Mouse (Mus musculus) hindlimb bud, embryonic 11.5 days (tissue): ENCODE measurements around the gene A2ml1.

Source experiments
- DNase-seq: peaks from one replicate; pipeline ENCODE4 v3.0.0-alpha.2; 2012; ENCODE audit warnings: low read depth, low spot score; ENCODE audit errors: extremely low spot score

Gene A2ml1

DNA sequence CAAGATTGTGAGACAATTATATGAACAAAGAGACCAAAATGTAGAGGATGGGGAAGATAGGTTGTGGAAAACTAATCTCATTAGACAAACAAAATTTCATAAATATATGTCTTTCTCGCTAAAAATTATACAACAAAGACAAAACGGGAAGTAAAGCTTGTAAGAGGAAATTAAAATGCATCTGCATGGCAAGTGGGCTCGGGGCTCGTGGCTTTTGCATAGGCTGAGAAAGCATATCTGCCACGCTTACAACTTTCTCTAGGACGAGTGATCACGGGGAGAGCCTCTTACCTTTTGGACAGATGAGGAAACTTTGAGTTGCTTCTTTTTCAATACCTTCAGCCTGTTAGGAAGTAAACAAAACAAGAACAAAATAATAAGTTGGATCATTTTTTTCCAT lies 27.4 kb downstream of the A2ml1 start:
- no peak for DNase-seq

GRCm38 (mm10) chr6:128549463-128550452 lies 31.6 kb downstream of the A2ml1 start:
- DNase-seq: no peak

- DNase-seq: no peak
Measured at GRCm38 (mm10) chr6:128548532-128548931, 32.9 kb downstream of the A2ml1 start.

- no peak for DNase-seq
Measured at GRCm38 (mm10) chr6:128545402-128545801, 36.0 kb downstream of the A2ml1 start.

DNA sequence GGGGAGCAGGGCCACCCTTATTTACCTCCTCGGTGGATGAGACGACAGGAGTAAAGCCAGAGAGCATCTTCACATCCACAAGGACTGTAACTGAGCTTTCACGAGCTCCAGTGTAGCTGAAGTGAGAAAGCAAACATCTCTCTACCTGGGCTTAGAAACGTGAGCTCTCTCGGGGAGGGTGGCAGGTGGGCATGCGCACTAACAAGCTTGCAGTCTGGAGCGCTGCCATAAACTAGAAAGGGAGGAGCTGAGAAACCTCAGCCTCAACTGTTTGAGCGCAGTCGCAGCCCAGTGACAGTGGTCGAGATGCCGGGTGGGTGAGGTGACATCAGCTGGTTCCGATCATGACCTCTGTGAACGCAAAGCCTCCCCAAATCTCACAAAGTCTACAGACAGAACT lies 38.2 kb downstream of the A2ml1 start:
- DNase-seq: no peak

DNA sequence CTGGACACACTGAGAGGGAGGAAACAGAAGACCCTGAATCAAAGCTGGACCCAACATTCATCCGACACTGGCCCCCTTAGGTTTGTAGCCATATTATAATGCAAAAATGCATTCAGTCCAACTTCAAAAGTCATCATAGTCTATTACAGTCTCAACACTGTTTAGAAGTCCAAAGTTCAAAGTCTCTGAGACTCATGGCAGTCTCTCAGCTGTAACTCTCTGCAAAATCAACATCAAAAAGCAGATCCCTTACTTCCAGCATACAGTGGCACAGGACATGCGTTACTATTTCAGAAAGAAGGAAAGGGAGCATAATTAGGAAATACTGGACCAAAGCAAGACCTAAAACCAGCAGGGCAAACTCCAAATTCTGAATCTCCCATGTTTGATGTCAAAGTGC lies 46.2 kb downstream of the A2ml1 start:
- no peak for DNase-seq

- DNase-seq: no peak
Measured at GRCm38 (mm10) chr6:128533296-128533695, 48.1 kb downstream of the A2ml1 start.

DNA sequence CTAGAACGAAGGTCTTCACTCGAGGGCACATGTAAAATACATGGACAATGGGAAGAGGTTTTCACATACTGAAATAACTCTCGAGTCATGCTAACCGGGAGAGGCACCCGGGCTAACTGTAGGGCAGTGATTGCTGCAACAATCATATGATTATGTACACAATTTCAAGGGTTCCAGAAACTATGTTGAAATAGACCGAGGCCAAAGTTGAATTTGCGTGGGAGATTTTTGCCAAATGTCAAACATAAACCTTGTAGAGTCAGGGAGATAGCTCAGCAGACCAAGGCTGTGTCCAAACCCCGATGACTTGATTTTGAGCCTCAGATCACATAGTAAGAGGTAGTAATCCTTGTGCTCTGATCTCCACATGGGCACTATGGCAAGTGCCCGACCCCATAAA lies 48.7 kb downstream of the A2ml1 start:
- no peak for DNase-seq

- DNase-seq: no peak
Measured at GRCm38 (mm10) chr6:128528491-128528890, 52.9 kb downstream of the A2ml1 start.

GRCm38 (mm10) chr6:128527110-128527509 lies 54.3 kb downstream of the A2ml1 start:
- no peak for DNase-seq

GRCm38 (mm10) chr6:128526601-128527000 lies 54.8 kb downstream of the A2ml1 start, which contains the start of gene Pzp:
TSS of gene Pzp (minus strand) at chr6:128526720.
- DNase-seq: no peak

DNA sequence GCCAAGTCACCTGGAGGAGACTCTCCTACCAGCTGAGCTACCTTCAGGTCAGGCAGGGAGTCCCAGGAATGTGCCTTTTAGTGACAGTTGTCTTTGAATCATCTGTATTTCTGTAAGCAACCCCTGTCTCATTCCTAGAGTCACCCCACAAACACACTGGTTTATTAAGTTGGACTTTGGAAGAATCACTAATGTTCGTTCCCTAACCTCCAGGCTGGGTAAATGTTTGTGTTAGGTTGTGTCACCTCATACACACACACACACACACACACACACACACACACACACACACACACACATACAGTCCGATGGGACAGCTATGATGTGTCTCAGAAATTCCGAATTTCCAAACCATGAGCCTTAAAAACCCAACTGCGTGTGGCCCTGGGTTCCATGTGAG lies 55.6 kb downstream of the A2ml1 start:
- DNase-seq: no peak

DNA sequence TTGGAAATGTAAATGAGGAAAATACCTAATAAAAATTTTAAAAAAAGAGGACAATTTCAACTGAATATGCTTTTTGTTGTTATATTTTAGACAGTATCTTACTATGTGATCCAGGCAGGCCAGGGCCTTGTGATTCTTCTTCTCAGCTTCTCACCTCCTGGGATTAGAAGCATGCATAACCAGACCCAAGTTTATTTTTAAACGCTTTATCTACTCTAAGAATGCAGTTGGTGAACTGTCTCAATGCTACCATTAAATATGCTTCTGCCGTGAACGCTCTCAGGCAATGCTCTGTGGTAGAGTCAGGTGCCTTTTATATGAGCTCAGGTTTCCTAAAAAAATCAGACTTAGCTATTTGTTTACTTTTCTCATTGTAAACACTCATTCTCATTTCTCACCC lies 58.0 kb downstream of the A2ml1 start:
- no peak for DNase-seq

DNA sequence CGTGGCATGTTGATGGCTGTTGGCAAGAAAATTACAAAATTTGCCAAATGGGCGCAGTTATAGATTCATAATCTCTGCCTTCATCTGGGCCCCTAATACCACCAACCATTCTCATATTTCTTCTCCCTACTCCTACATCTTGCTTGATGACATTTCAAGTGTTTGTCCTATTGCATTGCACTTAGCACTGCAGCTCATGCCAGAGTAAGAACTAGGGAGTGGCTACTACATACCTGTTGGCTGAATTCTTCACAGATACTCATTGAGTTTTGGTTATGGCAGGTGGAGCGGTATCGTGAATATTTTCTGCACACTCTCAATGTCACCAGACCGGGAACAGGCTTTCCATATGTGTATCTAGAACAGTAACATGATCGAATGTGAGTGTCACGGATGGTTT lies 62.2 kb downstream of the A2ml1 start:
- DNase-seq: no peak

DNA sequence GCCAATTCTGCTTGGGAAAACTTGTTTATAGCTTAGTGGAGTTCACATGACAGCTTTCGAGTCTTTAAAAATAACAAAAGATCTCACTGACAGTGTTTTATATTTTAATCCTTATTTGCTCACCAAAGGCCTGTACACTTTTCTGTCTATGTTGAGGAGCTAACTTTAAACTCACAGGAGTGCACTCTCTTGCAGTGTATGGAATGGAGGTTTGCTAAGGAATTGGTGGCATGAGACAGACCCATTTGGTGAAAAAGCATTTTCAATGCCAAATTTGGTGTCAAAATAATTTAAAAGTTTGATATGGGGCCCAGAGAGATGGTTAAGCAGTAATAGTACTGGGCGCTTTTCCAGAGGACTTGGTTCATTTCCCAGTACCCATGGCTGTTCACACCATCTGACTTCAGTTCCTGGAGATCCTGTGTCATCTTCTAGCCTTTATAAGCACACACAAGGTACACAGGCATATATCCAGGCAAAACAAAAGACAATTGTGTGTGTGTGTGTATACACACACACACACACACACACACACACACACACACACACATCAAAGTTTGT lies 75.7 kb downstream of the A2ml1 start:
- no peak for DNase-seq

GRCm38 (mm10) chr6:128504743-128505142 lies 76.7 kb downstream of the A2ml1 start:
- DNase-seq: no peak

GRCm38 (mm10) chr6:128495346-128495745 lies 86.1 kb downstream of the A2ml1 start:
- DNase-seq: no peak

DNA sequence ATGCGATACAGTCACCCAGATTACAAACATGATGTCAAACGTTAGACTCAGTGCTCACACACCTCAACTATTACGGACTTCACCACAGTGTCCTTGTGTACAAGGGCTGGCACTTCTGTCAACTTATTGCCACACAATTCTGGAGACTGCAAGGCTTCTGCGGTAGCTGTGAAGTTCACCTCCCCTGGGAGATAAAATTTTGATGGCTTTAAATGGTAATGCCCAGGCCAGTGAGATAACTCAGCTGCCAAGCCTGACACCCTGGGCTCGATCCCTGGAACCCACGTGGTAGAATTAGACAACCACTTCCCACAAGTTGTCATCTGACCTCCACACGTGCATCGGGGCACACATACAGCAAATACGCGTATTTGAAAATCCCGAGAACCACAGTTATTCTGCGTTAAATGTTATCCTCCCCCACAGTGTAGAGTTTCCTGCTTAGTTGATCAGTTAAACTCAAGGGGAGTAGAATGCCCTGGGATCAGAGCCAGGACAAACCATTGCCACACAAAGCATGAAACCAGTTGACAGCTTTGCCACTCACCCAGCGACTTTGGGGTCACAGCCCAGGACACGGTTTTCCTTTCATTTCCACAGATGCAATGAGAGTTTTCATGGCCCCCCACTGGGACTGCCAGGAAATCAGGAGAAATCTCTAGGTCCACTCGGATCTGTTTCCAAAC lies 86.6 kb downstream of the A2ml1 start:
- no peak for DNase-seq

DNA sequence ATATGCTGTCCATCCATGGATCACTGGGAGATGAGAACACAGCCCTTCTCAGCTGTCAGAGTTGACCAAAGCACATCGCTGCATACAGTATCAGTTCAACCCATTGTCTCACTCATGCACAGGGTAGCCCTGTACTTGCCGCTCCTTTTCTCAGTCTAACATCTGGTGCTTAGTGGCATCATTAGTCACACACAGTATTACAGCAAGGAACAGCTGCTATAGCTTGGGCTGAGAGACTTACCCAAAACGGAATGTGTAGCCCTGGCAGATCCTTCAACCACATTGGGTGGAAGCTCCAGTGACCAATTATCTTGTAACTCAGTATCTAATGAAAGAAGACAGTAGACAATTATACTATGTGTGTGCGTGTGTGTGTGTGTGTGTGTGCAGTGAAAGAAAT lies 89.5 kb downstream of the A2ml1 start:
- no peak for DNase-seq

- no peak for DNase-seq
Measured at GRCm38 (mm10) chr6:128490141-128490540, 91.3 kb downstream of the A2ml1 start.
